Mouse (Mus musculus) heart, postnatal 0 days (tissue): ENCODE data around the gene Plcxd2.

Experiments used
- CTCF ChIP-seq: IDR thresholded peaks from 2 replicates; pipeline ENCODE4 v1.5.1; 2016; ENCODE audit warnings: antibody characterized with exemption, control low read depth, low read depth
- EP300 ChIP-seq: IDR thresholded peaks from 2 replicates; pipeline ENCODE4 v1.6.1; 2016; ENCODE audit warnings: antibody characterized with exemption, low read depth

DNA sequence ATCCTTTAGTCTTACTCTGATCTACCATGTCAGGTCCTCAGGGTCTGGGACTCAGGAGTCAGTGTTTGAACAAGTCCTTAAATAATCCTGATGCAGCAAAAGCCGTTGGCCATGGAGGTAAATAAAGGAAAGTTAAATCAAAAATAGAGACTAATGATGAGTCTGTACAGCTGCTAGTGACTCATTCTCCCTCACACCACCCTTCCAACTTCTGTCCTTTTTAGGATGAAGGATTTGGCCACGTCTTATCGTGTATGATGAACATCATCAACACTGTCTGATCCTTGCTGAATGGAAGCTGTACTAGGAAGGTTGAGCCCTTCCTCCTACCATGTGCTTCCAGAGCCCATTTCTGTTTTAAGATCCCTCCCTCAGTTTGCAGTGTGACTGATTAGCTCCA lies 79.7 kb downstream of the Plcxd2 start:
- no peak for TF ChIP-seq CTCF
- TF ChIP-seq EP300 = no peak
